Mouse (Mus musculus): ENCODE data around the gene Drd4. TPM values are rescaled to one million over a fixed set of nuclear protein-coding genes. Genes with fewer than 3 reads are reported as not detected.

The Drd4 gene
- polyA plus RNA-seq, 1 experiment from 2014 or later = 0.90 TPM

DNA sequence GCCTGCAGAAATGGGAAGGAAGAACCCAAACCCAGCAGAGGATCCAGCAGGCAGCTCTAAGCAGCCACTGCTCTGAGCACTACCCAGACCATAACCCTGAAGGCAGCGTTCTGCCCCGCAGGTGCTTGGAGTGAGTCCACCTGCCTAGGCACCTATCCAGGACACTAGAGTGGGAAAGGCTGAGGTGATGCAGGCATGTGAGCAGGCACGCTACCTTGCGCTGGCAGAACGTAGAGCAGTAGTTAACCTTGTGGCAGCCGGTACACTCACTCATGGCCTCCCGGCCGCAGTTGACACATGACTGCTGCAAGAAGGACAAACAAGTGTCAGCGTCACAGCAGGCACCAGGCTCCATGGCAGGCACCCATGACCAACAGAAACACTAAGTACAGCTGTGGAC lies 9.6 kb downstream of the Drd4 start:
- WGBS = 96% methylated on average over 9 of the region's 9 CpGs
- H3K4me1 ChIP-seq (ENCODE audit: control insufficient read depth, insufficient read depth, low read length) = no peaks in the 10 kb centered on the region

DNA sequence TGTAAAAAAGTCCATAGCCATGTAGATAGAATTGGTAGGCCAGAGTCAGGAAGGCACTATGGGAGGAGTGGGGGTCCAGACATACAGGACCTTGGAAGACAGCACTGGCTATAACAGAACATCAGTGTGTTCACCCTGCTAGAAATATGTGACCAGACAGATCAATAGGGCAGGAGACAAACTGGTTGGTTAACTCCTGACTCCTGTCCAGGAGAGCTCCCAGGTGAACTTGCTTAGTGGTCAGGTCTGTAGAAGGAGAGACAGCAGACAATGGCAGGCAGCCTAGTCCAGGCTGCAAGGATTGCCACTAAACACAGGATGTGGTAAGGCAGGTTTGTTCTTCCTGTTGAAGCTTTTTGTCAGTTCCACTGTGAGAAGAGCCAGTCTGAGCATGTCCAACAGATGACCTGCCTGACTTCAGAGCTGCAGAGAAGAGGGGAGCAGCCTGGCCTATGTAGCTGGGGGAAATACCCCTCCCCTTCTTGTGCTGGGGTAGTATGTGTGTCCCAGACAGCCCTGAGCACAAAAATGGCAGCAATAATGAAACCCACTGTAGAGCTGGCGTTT lies 11.0 kb downstream of the Drd4 start:
- Histone ChIP-seq H3K9me3 (ENCODE audit: control insufficient read depth, low read length) (no peaks in the 10 kb centered on the region), H3K36me3 (ENCODE audit: control insufficient read depth, insufficient read depth, low read length) (peaks cover 66% of the 10 kb centered on the region), H3K4me2 (ENCODE audit: low read depth, low read length) (no peak overlapping the region), H3K27me3 (ENCODE audit: control insufficient read depth, insufficient read depth, low read length) (no peaks in the 10 kb centered on the region), H3K27ac (ENCODE audit: low read depth, low read length) (no peak overlapping the region), H3K4me1 (ENCODE audit: control insufficient read depth, insufficient read depth, low read length) (no peaks in the 10 kb centered on the region), H3K9ac (replicated peaks; ENCODE audit: low read depth, low read length) (no peak overlapping the region), H3K4me3 (ENCODE audit: low read depth, low read length) (no peak overlapping the region)
- no peak for ATAC-seq (ENCODE audit: low read depth)
- 76% methylated on average over 1 of the region's 1 CpGs for WGBS

More for the DNA sequence above, 9.6 kb downstream of the Drd4 start:
- H3K27ac ChIP-seq (ENCODE audit: low read depth, low read length) = no peak overlapping the region
- no peak overlapping the region for H3K9ac ChIP-seq (replicated peaks; ENCODE audit: low read depth, low read length)
- H3K27me3 ChIP-seq (ENCODE audit: control insufficient read depth, insufficient read depth, low read length) = no peaks in the 10 kb centered on the region
- ATAC-seq (ENCODE audit: low read depth) = no peak
- H3K4me3 ChIP-seq (ENCODE audit: low read depth, low read length) = no peak overlapping the region
- no peaks in the 10 kb centered on the region for H3K9me3 ChIP-seq (ENCODE audit: control insufficient read depth, low read length)
- H3K36me3 ChIP-seq (ENCODE audit: control insufficient read depth, insufficient read depth, low read length) = peaks cover 55% of the 10 kb centered on the region
- H3K4me2 ChIP-seq (ENCODE audit: low read depth, low read length) = no peak overlapping the region

DNA sequence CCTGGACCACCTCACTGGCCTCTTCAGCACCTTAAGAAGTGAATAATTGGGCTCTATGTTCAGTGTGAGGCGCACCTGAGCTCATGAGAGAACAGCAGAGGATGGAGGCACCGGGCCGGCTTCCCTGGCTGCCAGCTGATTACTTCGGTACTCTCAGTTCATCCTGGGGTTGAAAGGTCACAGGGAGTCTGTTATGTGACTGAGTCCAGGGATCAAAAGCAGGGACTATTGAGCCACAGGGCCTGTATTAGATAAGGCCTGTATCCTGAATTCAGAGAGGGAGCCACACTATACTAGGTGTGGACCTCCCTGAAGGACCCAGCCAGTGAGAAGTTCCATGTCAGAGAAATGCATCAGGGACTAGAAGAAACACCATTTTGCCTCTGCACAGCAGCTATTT lies 12.7 kb downstream of the Drd4 start:
- no peak for ATAC-seq (ENCODE audit: low read depth)
- WGBS = 94% methylated on average over 4 of the region's 4 CpGs
- Histone ChIP-seq H3K36me3 (ENCODE audit: control insufficient read depth, insufficient read depth, low read length) (peaks cover 71% of the 10 kb centered on the region), H3K27ac (ENCODE audit: low read depth, low read length) (no peak overlapping the region), H3K9me3 (ENCODE audit: control insufficient read depth, low read length) (no peaks in the 10 kb centered on the region), H3K27me3 (ENCODE audit: control insufficient read depth, insufficient read depth, low read length) (no peaks in the 10 kb centered on the region), H3K4me2 (ENCODE audit: low read depth, low read length) (no peak overlapping the region), H3K4me3 (ENCODE audit: low read depth, low read length) (no peak overlapping the region), H3K9ac (replicated peaks; ENCODE audit: low read depth, low read length) (no peak overlapping the region), H3K4me1 (ENCODE audit: control insufficient read depth, insufficient read depth, low read length) (no peaks in the 10 kb centered on the region)

DNA sequence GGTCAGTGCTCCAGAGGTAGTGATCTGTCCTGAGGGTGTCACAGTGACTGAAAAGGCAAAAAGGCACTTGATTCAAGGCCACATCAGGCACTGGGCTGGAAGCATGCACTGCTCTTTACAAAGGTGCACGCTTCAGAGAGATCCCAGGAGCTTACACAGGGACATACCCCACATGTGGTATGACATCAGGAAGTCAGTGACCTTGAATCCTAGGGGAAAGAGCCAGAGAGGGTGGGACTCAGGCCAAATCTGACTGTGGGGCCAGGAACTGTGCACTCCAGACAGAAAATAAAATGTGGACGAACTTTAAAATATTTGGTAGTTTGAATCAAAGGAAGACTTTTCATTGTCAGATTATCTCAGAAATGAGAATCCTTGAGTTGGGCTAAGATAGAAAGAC lies 22.6 kb downstream of the Drd4 start:
- no peak overlapping the region for H3K4me2 ChIP-seq (ENCODE audit: low read depth, low read length)
- 94% methylated on average over 2 of the region's 2 CpGs for WGBS
- H3K27ac ChIP-seq (ENCODE audit: low read depth, low read length) = no peak overlapping the region
- no peaks in the 10 kb centered on the region for H3K4me1 ChIP-seq (ENCODE audit: control insufficient read depth, insufficient read depth, low read length)
- no peak for ATAC-seq (ENCODE audit: low read depth)
- H3K4me3 ChIP-seq (ENCODE audit: low read depth, low read length) = no peak overlapping the region
- H3K27me3 ChIP-seq (ENCODE audit: control insufficient read depth, insufficient read depth, low read length) = no peaks in the 10 kb centered on the region
- H3K36me3 ChIP-seq (ENCODE audit: control insufficient read depth, insufficient read depth, low read length) = peaks cover 81% of the 10 kb centered on the region
- no peak overlapping the region for H3K9ac ChIP-seq (replicated peaks; ENCODE audit: low read depth, low read length)
- H3K9me3 ChIP-seq (ENCODE audit: control insufficient read depth, low read length) = no peaks in the 10 kb centered on the region

DNA sequence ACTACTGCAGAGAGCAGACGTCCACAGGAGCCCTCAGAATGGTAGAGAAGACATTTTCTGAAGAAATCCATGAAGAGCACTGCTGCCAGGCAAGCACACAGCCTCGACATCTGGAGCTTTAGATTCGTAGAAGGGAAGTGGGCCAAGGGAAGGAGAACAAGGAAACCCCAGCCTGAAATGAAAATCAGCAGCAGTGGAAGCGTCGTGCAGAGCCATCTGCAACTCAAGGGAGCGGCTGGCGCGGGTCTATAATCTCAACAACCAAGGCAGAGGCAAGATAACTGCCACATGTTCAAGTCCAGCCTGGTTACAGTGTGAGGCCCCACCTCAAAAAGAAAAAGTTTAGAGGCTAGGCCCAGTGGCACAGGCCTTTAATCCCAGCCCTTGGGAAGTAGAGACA lies 23.3 kb downstream of the Drd4 start:
- H3K27me3 ChIP-seq (ENCODE audit: control insufficient read depth, insufficient read depth, low read length) = no peaks in the 10 kb centered on the region
- no peak overlapping the region for H3K27ac ChIP-seq (ENCODE audit: low read depth, low read length)
- H3K9me3 ChIP-seq (ENCODE audit: control insufficient read depth, low read length) = no peaks in the 10 kb centered on the region
- no peak overlapping the region for H3K4me3 ChIP-seq (ENCODE audit: low read depth, low read length)
- H3K4me1 ChIP-seq (ENCODE audit: control insufficient read depth, insufficient read depth, low read length) = no peaks in the 10 kb centered on the region
- H3K36me3 ChIP-seq (ENCODE audit: control insufficient read depth, insufficient read depth, low read length) = peaks cover 77% of the 10 kb centered on the region
- no peak overlapping the region for H3K4me2 ChIP-seq (ENCODE audit: low read depth, low read length)
- no peak overlapping the region for H3K9ac ChIP-seq (replicated peaks; ENCODE audit: low read depth, low read length)
- 94% methylated on average over 8 of the region's 8 CpGs for whole genome bisulfite sequencing
- no peak for ATAC-seq (ENCODE audit: low read depth)

- Histone ChIP-seq H3K27ac (ENCODE audit: low read depth, low read length) (no peak overlapping the region), H3K4me1 (ENCODE audit: control insufficient read depth, insufficient read depth, low read length) (no peaks in the 10 kb centered on the region), H3K4me3 (ENCODE audit: low read depth, low read length) (no peak overlapping the region), H3K4me2 (ENCODE audit: low read depth, low read length) (no peak overlapping the region), H3K9ac (replicated peaks; ENCODE audit: low read depth, low read length) (no peak overlapping the region), H3K27me3 (ENCODE audit: control insufficient read depth, insufficient read depth, low read length) (no peaks in the 10 kb centered on the region), H3K36me3 (ENCODE audit: control insufficient read depth, insufficient read depth, low read length) (peaks cover 77% of the 10 kb centered on the region), H3K9me3 (ENCODE audit: control insufficient read depth, low read length) (no peaks in the 10 kb centered on the region)
- 84% methylated on average over 5 of the region's 5 CpGs for WGBS
- no peak for ATAC-seq (ENCODE audit: low read depth)
Observed at GRCm38 (mm10) chr7:141315974-141316373, 24.2 kb downstream of the Drd4 start.

GRCm38 (mm10) chr7:141317619-141318132 lies 25.9 kb downstream of the Drd4 start:
- 79% methylated on average over 1 of the region's 1 CpGs for WGBS
- Histone ChIP-seq H3K9ac (replicated peaks; ENCODE audit: low read depth, low read length) (no peak overlapping the region), H3K36me3 (ENCODE audit: control insufficient read depth, insufficient read depth, low read length) (peaks cover 77% of the 10 kb centered on the region), H3K27ac (ENCODE audit: low read depth, low read length) (no peak overlapping the region), H3K4me2 (ENCODE audit: low read depth, low read length) (no peak overlapping the region), H3K4me1 (ENCODE audit: control insufficient read depth, insufficient read depth, low read length) (no peaks in the 10 kb centered on the region), H3K4me3 (ENCODE audit: low read depth, low read length) (no peak overlapping the region), H3K27me3 (ENCODE audit: control insufficient read depth, insufficient read depth, low read length) (no peaks in the 10 kb centered on the region), H3K9me3 (ENCODE audit: control insufficient read depth, low read length) (no peaks in the 10 kb centered on the region)
- no peak for ATAC-seq (ENCODE audit: low read depth)

GRCm38 (mm10) chr7:141319446-141319845 lies 27.6 kb downstream of the Drd4 start:
- H3K27ac ChIP-seq (ENCODE audit: low read depth, low read length) = no peak overlapping the region

DNA sequence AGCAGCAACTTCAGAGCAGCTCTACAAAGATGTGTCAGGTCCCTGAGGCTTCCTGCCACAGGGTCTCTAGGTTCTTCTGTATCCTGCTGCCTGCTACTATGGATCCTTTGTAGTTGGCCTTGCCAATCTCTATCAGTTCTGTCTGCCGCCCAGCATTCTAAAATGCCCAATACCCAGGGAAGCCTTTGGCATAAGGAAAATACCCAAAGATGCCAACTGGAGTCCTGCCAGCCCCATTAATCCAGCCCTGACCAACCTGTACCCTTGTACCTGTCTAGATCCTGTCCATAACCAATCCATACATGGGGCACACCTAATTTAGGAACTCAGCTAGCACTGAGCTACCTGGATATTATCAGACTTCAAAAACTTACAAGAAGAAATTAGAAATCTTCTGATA lies 32.9 kb downstream of the Drd4 start:
- Histone ChIP-seq H3K36me3 (ENCODE audit: control insufficient read depth, insufficient read depth, low read length) (peaks cover 34% of the 10 kb centered on the region), H3K4me2 (ENCODE audit: low read depth, low read length) (no peak overlapping the region), H3K27ac (ENCODE audit: low read depth, low read length) (no peak overlapping the region), H3K9me3 (ENCODE audit: control insufficient read depth, low read length) (no peaks in the 10 kb centered on the region), H3K4me3 (ENCODE audit: low read depth, low read length) (no peak overlapping the region), H3K9ac (replicated peaks; ENCODE audit: low read depth, low read length) (no peak overlapping the region), H3K4me1 (ENCODE audit: control insufficient read depth, insufficient read depth, low read length) (peaks cover 26% of the 10 kb centered on the region), H3K27me3 (ENCODE audit: control insufficient read depth, insufficient read depth, low read length) (no peaks in the 10 kb centered on the region)
- ATAC-seq (ENCODE audit: low read depth) = no peak
- WGBS = 78% methylated on average over 1 of the region's 1 CpGs

More at GRCm38 (mm10) chr7:141319446-141319845, 27.6 kb downstream of the Drd4 start:
- H3K36me3 ChIP-seq (ENCODE audit: control insufficient read depth, insufficient read depth, low read length) = peaks cover 70% of the 10 kb centered on the region
- 0 out of 2 replicates have a peak, but pooled peaks cover under 1% of the 10 kb centered on the region for H3K4me1 ChIP-seq (ENCODE audit: control insufficient read depth, insufficient read depth, low read length)
- no peaks in the 10 kb centered on the region for H3K9me3 ChIP-seq (ENCODE audit: control insufficient read depth, low read length)
- no peak overlapping the region for H3K4me2 ChIP-seq (ENCODE audit: low read depth, low read length)
- no peak for ATAC-seq (ENCODE audit: low read depth)
- H3K4me3 ChIP-seq (ENCODE audit: low read depth, low read length) = no peak overlapping the region
- H3K27me3 ChIP-seq (ENCODE audit: control insufficient read depth, insufficient read depth, low read length) = no peaks in the 10 kb centered on the region
- no peak overlapping the region for H3K9ac ChIP-seq (replicated peaks; ENCODE audit: low read depth, low read length)
- WGBS = 77% methylated on average over 2 of the region's 2 CpGs

Measured in neural tube, embryonic 14.5 days (tissue).